Mouse (Mus musculus): ENCODE data around the gene Fcf1.

Gene Fcf1

DNA sequence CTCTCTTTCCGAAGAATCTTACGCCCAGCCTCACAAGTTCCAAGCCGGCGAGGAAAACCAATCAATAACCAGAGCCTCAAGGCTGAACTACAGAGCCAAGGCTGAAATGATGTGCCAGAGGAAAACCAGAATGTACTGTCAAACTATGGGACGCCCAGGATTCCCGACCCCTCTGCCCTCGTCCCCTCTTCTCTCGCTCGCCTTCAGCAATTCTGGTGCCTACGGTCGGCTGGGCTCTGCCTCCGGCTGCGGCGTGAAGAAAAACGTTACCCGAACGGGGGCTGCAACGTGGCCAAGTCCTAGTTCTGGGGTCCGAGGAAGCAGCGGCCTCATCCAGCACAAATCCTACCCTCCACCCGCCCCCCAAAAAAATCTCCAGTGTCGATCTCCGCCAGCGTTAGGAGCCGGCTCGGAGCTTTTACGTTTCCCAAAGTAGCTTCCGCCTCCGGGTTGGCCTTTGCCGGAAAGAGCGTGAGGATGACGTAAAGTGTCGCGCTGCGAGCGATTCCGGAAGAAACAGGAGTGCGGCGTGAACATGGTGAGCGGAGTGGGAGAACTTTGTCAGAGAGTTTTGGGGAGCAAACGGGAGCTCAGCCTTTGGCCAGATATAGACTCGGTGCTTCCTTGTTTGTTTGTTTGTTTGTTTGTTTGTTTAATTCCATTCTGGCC is at the start of gene Fcf1, which contains the start of gene Arel1:
Gene Fcf1 (plus strand): TSS at position 470 of the 669 bp plus-strand sequence.
Gene Arel1 (minus strand): TSS at position 473 of the 669 bp plus-strand sequence.
- DNase-seq (ENCODE audit: low spot score) = peak; percentile 94

GRCm38 (mm10) chr12:84921881-84922419 is 48.7 kb upstream of the Fcf1 start:
- peak; percentile 24 for DNase-seq (ENCODE audit: low spot score)

DNA sequence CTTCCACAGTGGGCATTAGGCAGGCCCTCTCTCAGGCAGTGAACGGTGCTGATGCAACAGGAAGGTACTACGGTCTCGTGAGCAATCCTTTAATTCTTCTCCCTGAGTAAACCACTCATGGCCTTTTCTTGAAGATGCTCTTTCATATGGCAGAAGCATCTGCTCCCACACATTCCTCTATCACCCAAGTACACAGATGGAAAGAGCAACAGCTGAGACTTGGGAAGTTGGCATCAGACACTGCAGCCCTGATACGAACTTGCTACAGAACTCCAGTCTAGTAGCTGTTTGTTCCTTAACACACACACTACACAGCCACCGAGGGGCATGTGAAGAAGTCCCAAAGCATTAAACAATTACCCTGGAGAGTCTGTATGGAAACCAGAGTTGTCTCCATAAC is 46.4 kb upstream of the Fcf1 start:
- DNase-seq (ENCODE audit: low spot score) = no peak

GRCm38 (mm10) chr12:84926542-84926941 is 44.2 kb upstream of the Fcf1 start:
- no peak for DNase-seq (ENCODE audit: low spot score)

DNA sequence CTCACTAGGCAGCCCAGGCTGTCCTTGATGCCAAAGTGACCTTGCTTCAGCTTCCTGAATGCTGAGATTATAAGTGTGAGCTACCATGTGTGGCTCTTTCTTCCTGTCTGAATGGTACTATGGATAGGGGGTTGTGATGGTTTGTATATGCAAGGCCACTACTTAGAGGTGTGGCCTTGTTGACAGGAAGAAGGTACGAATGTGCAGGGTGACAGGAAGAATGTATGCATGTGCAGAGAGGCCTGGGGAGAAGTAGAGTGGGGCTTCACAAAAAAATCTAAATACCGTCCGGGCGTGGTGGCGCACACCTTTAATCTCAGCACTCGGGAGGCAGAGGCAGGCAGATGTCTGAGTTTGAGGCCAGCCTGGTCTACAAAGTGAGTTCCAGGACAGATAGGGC is 38.5 kb upstream of the Fcf1 start:
- DNase-seq (ENCODE audit: low spot score) = no peak

GRCm38 (mm10) chr12:84935343-84935742 is 35.4 kb upstream of the Fcf1 start:
- DNase-seq (ENCODE audit: low spot score) = no peak

- DNase-seq (ENCODE audit: low spot score) = no peak
Observed at GRCm38 (mm10) chr12:84939117-84939516, 31.6 kb upstream of the Fcf1 start.

DNA sequence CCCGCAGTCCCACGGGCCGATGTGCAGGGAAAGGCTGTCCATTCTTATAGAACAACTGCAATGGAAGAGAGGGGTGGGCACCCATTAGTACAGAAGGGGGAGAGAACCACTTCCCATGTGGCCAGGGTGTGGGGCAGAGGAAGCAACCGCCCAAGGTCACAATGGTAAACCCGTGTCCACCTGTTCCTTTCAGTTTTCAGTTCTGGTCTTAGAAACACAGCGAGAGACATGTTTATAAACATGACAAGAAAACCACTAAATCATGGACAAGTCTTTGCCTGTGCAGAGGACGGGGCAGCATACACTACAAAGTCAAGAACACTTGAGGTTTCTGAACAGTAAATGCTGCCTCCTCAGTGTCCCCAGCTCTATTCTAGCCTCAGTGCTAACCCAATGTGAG is 30.4 kb upstream of the Fcf1 start:
- DNase-seq (ENCODE audit: low spot score) = no peak

DNA sequence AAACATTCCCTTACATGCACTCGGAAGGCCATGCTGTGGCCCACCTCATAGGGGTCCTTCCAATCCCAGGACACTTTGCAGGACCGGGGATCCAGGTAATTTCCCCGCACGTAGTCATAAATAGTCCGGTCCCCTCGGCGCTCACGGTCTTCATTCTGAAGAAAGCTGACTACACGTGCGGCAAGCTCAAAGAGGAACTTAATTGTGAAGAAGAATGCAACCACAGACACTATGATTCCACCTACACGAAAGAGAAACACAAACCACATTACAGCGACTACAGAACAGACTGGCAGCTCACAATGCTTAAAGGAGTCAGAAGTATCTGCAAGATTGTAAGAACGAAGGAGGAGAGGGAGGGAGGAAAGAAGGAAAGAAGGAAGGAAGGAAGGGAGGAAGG is 29.0 kb upstream of the Fcf1 start:
- no peak for DNase-seq (ENCODE audit: low spot score)

DNA sequence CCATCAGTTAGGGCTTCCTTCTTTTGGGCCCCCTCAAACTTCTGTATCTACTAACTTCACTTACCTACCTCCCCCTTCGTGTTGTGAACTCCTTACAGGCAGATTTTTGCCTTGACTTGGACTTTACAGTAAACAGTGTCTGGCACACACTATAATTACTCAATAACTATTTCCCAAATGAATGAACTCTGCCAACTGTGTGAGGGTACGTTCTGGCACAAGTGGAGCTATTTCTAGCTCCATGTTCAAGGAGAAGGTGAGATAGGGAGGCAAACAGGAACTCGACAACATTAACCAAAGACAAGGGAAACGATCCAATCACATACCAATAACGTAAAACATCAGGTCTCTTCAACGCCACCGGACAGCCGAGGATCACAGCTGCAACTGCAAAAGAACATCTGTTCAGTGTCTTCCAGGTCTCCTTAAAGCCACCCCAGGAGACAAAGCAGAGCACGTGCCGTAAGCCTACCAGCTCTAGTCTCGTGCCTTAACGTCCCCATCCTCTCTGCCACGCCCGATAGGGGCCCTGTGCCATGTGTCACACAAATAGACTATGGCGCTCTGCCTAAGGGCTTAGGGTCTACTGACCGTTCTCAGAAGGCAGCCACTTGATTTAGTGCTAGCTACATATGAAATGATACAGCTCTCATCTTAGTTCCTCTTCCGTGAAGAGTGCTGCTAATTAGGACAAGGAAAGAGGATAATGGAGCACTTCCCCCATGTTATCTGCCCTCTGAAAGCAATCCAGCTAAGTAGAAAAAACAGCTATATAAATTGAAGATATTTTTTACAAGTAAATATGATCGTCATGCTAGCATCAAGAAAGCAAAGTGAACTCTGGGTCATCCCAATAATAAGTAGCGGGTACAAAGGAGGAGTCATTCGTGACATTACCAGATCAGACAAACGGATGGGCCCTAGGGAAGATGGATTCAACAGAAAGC is 27.4 kb upstream of the Fcf1 start:
- DNase-seq (ENCODE audit: low spot score) = no peak

DNA sequence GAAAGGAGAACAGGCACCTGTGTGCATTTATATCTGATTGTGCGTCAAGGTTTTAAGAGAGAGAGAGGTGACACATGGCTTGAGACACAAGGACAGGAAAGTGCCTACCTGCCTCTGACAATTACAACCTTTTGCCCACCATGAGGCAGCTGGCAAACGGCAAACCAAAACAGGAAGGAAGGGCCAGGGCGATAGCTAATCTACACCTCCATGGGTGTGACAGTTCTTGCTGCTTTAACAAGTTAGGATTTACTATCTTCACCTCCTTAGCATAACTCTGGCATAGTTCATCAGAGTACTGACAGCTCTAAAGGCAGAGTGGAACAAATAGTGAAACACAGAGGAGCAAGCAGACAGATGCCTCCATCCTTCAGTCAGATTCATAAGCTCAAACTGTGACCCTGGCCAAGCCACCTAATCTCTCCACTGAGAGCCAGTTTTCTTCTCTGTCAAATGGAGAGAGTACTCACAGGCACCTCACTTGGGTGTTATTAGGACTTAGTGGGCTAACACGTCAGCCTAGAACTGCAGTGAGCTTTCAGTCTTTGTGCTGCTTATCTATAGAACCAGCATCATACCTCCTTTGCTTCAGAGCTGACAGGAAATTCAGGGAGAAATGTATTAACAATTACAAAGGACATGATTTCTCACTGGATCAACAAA is 26.4 kb upstream of the Fcf1 start:
- DNase-seq (ENCODE audit: low spot score) = no peak

DNA sequence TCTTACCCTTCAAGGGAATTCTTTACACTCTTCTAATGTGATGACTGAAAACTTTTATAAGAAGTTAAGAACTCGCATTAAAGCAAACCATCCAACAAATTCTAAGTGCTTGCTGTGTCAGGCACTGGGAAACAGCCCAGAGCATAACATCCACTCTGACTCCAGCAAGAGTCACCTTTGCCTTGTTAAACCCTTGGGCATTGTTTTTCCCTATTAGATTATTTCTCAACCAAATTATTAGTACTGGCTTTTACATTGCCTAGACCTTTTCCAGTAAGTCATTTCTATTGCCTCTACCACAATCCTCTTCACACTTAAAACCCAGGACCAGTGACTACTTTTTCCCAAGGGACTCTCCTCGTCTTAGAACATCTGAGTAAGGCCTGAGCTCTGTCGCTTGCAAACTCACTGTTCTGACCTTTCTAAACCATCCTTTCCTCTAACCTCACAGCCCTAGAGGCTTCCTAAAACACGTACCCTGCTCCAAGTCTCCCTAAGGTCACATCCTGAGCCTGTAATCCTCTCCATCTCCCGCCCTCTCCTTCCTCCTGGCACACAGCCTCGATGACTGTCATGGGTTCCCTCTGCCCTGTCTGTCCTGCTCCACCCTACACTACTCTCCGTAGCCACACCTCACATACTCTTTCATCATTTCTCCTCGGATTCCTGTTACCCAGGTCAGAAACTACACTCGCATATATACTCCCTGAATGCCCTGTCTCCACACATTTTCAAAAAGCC is 25.7 kb upstream of the Fcf1 start:
- no peak for DNase-seq (ENCODE audit: low spot score)

GRCm38 (mm10) chr12:84947894-84948583 is 22.7 kb upstream of the Fcf1 start:
- DNase-seq (ENCODE audit: low spot score) = no peak

DNA sequence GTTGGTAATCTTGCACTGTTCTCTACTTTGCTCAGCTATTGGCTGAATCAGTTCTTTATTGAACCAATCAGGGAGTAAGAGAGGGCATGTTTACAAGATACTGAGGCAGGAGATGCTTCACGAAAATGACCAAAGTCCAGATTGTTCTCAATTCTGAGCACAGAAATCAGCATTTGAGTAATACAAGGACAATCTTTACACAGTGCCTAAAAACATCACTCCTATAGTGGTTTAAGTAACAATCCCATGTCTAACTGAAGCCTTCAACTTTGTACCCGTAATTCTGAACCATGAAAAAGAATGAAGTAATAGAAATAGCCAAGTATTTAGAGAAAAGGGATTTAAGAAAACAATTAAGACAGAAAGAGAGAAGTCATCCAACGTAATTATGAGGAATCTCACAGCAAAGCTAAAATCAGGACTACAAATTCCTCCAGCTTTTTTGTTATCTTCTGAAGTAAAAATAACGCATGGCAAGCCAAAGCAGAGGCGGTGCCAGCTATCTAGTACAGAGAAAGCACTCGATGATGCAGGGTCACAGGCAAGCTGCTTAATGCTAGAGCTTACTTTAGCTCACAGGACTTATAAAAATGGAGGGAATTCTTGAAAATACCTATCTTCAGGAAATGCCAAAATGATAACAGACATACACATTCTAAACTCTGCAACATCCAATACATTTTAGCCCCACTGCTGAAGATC is 22.0 kb upstream of the Fcf1 start:
- DNase-seq (ENCODE audit: low spot score) = no peak

DNA sequence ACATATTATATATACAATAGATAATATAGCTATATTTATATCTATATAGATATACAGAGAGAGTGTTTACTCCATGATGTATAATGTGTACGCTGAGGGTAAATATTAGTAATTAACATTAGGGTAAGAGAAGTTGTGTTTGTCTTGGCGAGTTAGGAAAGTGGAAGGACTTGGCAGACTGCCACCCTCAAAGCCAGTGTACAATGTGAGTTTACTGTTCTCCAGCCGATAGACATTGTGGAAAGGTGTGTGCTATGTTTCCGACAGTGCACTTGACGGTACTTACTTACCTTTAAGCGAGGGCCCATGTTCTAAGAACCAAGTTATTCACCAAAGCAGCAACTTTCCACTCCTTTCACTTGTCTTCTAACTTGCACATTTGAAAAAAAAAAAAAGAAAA is 19.9 kb upstream of the Fcf1 start:
- no peak for DNase-seq (ENCODE audit: low spot score)

DNA sequence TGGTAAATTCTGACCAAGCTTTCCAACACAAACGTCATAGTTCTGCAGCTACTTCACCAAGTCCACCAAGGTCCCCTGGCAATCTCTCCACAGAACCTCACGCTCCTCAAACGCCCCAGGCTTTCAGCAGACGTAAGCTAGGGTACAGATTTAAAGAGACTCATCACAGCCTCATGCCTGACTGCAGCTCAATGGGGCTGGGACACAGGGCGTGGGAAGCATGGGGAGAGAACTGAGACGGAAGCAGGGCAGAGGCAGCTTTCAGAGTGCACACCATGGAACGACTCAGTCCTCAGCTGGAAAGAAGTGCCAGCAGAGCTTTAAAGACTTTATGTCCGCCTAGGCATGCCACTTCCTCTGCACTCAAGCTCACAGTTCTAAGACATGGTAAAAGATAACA is 19.2 kb upstream of the Fcf1 start:
- DNase-seq (ENCODE audit: low spot score) = no peak

DNA sequence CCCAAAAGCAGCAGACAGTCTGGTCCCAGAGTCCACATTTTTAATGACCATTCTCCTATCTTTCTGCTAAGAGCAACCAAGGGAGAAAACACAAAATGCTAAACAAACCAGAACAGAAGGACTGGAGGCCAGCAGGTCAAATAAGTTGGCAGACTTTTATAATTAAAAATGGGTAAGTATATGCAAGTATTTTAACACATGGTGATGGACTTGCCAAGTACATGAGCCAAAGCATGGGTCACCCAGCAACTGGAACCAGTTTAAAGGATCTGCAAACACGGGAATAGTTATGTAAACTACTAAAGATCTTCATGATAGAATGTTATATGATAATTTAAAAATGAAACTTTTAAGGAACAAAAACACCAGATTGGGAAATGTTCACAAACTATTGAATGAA is 18.3 kb upstream of the Fcf1 start:
- DNase-seq (ENCODE audit: low spot score) = no peak

- no peak for DNase-seq (ENCODE audit: low spot score)
Observed at GRCm38 (mm10) chr12:84956317-84956716, 14.4 kb upstream of the Fcf1 start.

DNA sequence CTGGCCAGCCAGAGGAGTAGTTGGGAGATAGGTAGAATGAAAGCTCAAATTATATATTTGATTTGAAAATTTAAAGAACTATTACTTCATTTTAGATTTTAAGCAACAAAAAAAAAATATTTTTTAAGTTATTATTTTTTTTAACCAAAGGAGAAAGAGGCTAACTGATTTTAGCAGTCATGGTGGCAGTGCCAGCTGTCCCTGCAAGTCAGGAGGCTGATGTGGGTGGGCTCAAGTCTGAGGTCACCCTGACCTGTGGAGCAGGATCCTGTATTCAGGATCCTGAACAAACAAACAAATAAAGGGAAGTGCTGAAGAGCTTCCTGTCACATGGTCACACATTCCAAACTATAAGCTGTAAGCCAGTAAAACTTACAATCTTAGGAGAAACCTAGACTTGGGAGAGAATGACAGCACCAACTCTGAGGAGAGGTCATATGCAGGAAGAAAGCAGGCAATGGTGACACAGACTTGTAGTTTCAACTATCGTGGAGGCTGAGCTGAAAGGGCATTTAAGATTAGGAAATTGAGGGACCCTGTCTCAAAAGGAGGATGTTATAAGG is 11.8 kb upstream of the Fcf1 start:
- DNase-seq (ENCODE audit: low spot score) = no peak

- no peak for DNase-seq (ENCODE audit: low spot score)
Observed at GRCm38 (mm10) chr12:84962606-84963005, 8.1 kb upstream of the Fcf1 start.

Measured in retina, embryonic 14.5 days (tissue).